Mouse (Mus musculus) liver, postnatal 0 days (tissue): ENCODE data around the gene Rhox3h. TPM values are rescaled to one million over a fixed set of nuclear protein-coding genes. Genes with fewer than 3 reads are reported as not detected.
A peak's percentile ranks its signal among the peaks of the same experiment; 100 is the strongest.
"Not testable (repeated sequence)": the region's sequence is repeated elsewhere in the genome, so short reads cannot be mapped to it uniquely, and the experiment has no call there.

Experiments
- ATAC-seq: fragments of 200-750 bp; cut with Nextera tagmentation; 2 replicates; pipeline ENCODE4 v1.8.0; 2017; ENCODE audit warnings: mild to moderate bottlenecking, moderate library complexity
- DNase-seq: peaks from one replicate; pipeline ENCODE4 v3.0.0-alpha.2; 2016
- H3K27ac ChIP-seq: fragments of 300-500 bp; sonication (generic); 2 replicates; pipeline ENCODE4 v1.5.1; 2014; ENCODE audit warnings: antibody characterized with exemption, moderate library complexity, mild to moderate bottlenecking, low read depth
- H3K27me3 ChIP-seq: fragments of 300-500 bp; sonication (generic); 2 replicates; pipeline ENCODE4 v1.6.1; 2014; ENCODE audit warnings: low read length, control low read depth, mixed read lengths; ENCODE audit not compliant: insufficient read depth
- H3K36me3 ChIP-seq: fragments of 300-500 bp; sonication (generic); replicated peaks from 2 replicates; pipeline ENCODE4 v1.6.1; 2014; ENCODE audit warnings: mild to moderate bottlenecking, control low read depth, low read length, moderate library complexity, mixed read lengths; ENCODE audit not compliant: insufficient read depth
- H3K4me1 ChIP-seq: fragments of 300-500 bp; sonication (generic); 2 replicates; pipeline ENCODE4 v1.6.1; 2014; ENCODE audit warnings: antibody characterized with exemption, mild to moderate bottlenecking, control low read depth; ENCODE audit not compliant: insufficient read depth
- H3K4me2 ChIP-seq: fragments of 300-500 bp; sonication (generic); 2 replicates; pipeline ENCODE4 v1.6.1; 2014; ENCODE audit warnings: low read depth, mild to moderate bottlenecking, low read length, moderate library complexity, mixed read lengths
- H3K4me3 ChIP-seq: fragments of 300-500 bp; sonication (generic); 2 replicates; pipeline ENCODE4 v1.5.1; 2014; ENCODE audit warnings: low read depth, low read length
- H3K9ac ChIP-seq: fragments of 300-500 bp; sonication (generic); replicated peaks from 2 replicates; pipeline ENCODE4 v1.6.1; 2014; ENCODE audit warnings: mild to moderate bottlenecking, moderate library complexity
- H3K9me3 ChIP-seq: fragments of 300-500 bp; sonication (generic); 2 replicates; pipeline ENCODE4 v1.6.1; 2016; ENCODE audit warnings: mild to moderate bottlenecking, control low read depth, low read length, mixed read lengths
- CTCF ChIP-seq: sonication (generic); IDR thresholded peaks from 2 replicates; pipeline ENCODE4 v1.5.1; 2016; ENCODE audit warnings: antibody characterized with exemption, low read depth
- EP300 ChIP-seq: IDR thresholded peaks from 2 replicates; pipeline ENCODE4 v1.6.1; 2016; ENCODE audit warnings: antibody characterized with exemption, low read depth, mild to moderate bottlenecking
- WGBS: fragments of 180-500 bp; shearing (Covaris S2); extraction: QIAGEN DNeasy Blood & Tissue Kit; methylation state at CpG from one replicate; pipeline ENCODE4 v1.1.7; 2014; ENCODE audit not compliant: insufficient replicate concordance; 5-methylcytosine and 5-hydroxymethylcytosine counted together
- polyA plus RNA-seq: library from polyadenylated mRNA; unstranded; fragments of >200 nt; fragmentation: Nextera tagmentation; extraction: Ambion mirVana; gene quantifications from 2 replicates; pipeline ENCODE4 v1.2.1, GENCODE M21; 2015

The Rhox3h gene
- polyA plus RNA-seq = not detected in 2 replicates

GRCm38 (mm10) chrX:37668664-37669063, at the start of gene Rhox3h:
Gene Rhox3h (minus strand): TSS chrX:37668764.
- H3K4me3 ChIP-seq, H3K36me3 ChIP-seq, H3K27ac ChIP-seq, H3K4me1 ChIP-seq, H3K4me2 ChIP-seq, ATAC-seq, DNase-seq, H3K27me3 ChIP-seq, H3K9ac ChIP-seq, H3K9me3 ChIP-seq: not testable (repeated sequence)
- WGBS = 50% methylated on average over 1 of the region's 3 CpGs

GRCm38 (mm10) chrX:37701821-37702387, 33.3 kb upstream of the Rhox3h start:
- no peak overlapping the region for H3K4me2 ChIP-seq
- no peak for TF ChIP-seq CTCF
- TF ChIP-seq EP300 = no peak
- ATAC-seq (no peak), DNase-seq (no peak)
- 53% methylated on average over 3 of the region's 3 CpGs for WGBS
- no peak overlapping the region for H3K4me3 ChIP-seq
- no peak overlapping the region for H3K27ac ChIP-seq
- H3K9me3 ChIP-seq = peaks cover 2% of the 10 kb centered on the region; the same call in 1 of the 2 replicates
- no peaks in the 10 kb centered on the region for H3K27me3 ChIP-seq
- no peaks in the 10 kb centered on the region for H3K4me1 ChIP-seq
- H3K36me3 ChIP-seq = no peaks in the 10 kb centered on the region
- H3K9ac ChIP-seq = no peak overlapping the region

GRCm38 (mm10) chrX:37692261-37692660, 23.7 kb upstream of the Rhox3h start:
- 0 out of 2 replicates have a peak, but pooled peaks have one; percentile 8 for ATAC-seq

GRCm38 (mm10) chrX:37683031-37683715, 14.6 kb upstream of the Rhox3h start:
- WGBS = 83% methylated on average over 24 of the region's 24 CpGs
- no peaks in the 10 kb centered on the region for H3K36me3 ChIP-seq

More at GRCm38 (mm10) chrX:37692261-37692660, 23.7 kb upstream of the Rhox3h start:
- no peak overlapping the region for H3K4me2 ChIP-seq
- DNase-seq = no peak
- H3K27ac ChIP-seq = no peak overlapping the region
- H3K4me1 ChIP-seq = no peaks in the 10 kb centered on the region
- H3K9ac ChIP-seq = no peak overlapping the region
- no peak overlapping the region for H3K4me3 ChIP-seq
- no peaks in the 10 kb centered on the region for H3K27me3 ChIP-seq
- H3K9me3 ChIP-seq = no peaks in the 10 kb centered on the region
- 65% methylated on average over 2 of the region's 2 CpGs for WGBS
- H3K36me3 ChIP-seq = no peaks in the 10 kb centered on the region
- TF ChIP-seq EP300 = no peak
- TF ChIP-seq CTCF = no peak

GRCm38 (mm10) chrX:37673177-37673576, 4.6 kb upstream of the Rhox3h start, which contains the start of gene Rhox2h:
Gene Rhox2h (minus strand): TSS chrX:37673277.
- H3K27me3 ChIP-seq, DNase-seq, H3K9ac ChIP-seq, ATAC-seq, H3K4me2 ChIP-seq, H3K4me3 ChIP-seq, H3K9me3 ChIP-seq, H3K36me3 ChIP-seq, H3K27ac ChIP-seq, H3K4me1 ChIP-seq: not testable (repeated sequence)
- WGBS = 77% methylated on average over 8 of the region's 8 CpGs

More at GRCm38 (mm10) chrX:37683031-37683715, 14.6 kb upstream of the Rhox3h start:
- no peak for TF ChIP-seq CTCF
- TF ChIP-seq EP300 = no peak
- no peak for ATAC-seq
- no peak for DNase-seq
- no peak overlapping the region for H3K27ac ChIP-seq
- H3K9ac ChIP-seq = no peak overlapping the region
- H3K4me2 ChIP-seq = no peak overlapping the region
- H3K4me1 ChIP-seq = no peaks in the 10 kb centered on the region
- no peak overlapping the region for H3K4me3 ChIP-seq
- H3K27me3 ChIP-seq = no peaks in the 10 kb centered on the region
- no peaks in the 10 kb centered on the region for H3K9me3 ChIP-seq

GRCm38 (mm10) chrX:37651227-37651626, 17.3 kb downstream of the Rhox3h start, which contains the start of gene Rhox4g:
Gene Rhox4g (minus strand): TSS chrX:37651327.
- H3K27me3 ChIP-seq, H3K36me3 ChIP-seq, H3K9ac ChIP-seq, ATAC-seq, H3K4me1 ChIP-seq, DNase-seq, H3K27ac ChIP-seq, H3K4me3 ChIP-seq, H3K4me2 ChIP-seq, H3K9me3 ChIP-seq: not testable (repeated sequence)
- 88% methylated on average over 13 of the region's 20 CpGs for WGBS

GRCm38 (mm10) chrX:37643370-37643769, 25.2 kb downstream of the Rhox3h start, which contains the start of gene Rhox2g:
Gene Rhox2g (minus strand): TSS chrX:37643470.
- not testable (repeated sequence) for H3K27me3 ChIP-seq, H3K4me1 ChIP-seq, H3K27ac ChIP-seq, DNase-seq, H3K4me2 ChIP-seq, H3K36me3 ChIP-seq, H3K4me3 ChIP-seq, ATAC-seq, H3K9me3 ChIP-seq, H3K9ac ChIP-seq
- WGBS = 79% methylated on average over 6 of the region's 6 CpGs

GRCm38 (mm10) chrX:37628512-37628911, 40.1 kb downstream of the Rhox3h start, which contains the start of gene Rhox3g:
Gene Rhox3g (minus strand): TSS chrX:37628612.
- not testable (repeated sequence) for H3K9me3 ChIP-seq, H3K4me3 ChIP-seq, H3K27me3 ChIP-seq, H3K36me3 ChIP-seq, ATAC-seq, H3K27ac ChIP-seq, DNase-seq, H3K9ac ChIP-seq, H3K4me2 ChIP-seq, H3K4me1 ChIP-seq
- WGBS = 73% methylated on average over 2 of the region's 2 CpGs
